Mouse (Mus musculus): ENCODE measurements at regions not wholly inside any gene's neighbourhood (a gene's known extent, or its start where the extent isn't known, plus 50 kb on each side); places are given as distances from the start of the nearest gene placed in this dataset.

DNA sequence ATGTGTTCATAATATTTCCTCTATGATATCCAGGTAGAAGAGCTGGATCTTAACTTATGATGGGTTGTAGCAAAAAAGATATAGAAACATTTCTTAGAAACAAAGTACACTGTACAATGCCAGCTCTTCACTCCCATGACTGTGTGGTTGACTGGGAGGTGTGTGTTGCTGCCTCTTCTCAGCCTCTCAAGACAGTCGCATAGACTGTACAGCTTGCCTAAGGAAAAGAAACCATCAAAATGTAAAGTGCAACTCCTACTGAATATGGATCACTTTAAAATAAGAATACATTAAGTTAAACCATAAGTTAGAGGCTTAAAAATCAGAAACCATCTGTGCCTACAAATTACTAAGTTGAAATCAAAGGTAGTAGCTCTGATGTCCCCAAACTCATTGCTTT, 125.5 kb upstream of the P3h2 start:
- TF ChIP-seq CTCF (IDR thresholded peaks at IDR 0.05; ENCODE audit: extremely low read depth, insufficient read depth, insufficient read length, insufficient replicate concordance), result no peak
- no peak for TF ChIP-seq POLR2A (IDR thresholded peaks at IDR 0.05; ENCODE audit: low read depth, low read length)

DNA sequence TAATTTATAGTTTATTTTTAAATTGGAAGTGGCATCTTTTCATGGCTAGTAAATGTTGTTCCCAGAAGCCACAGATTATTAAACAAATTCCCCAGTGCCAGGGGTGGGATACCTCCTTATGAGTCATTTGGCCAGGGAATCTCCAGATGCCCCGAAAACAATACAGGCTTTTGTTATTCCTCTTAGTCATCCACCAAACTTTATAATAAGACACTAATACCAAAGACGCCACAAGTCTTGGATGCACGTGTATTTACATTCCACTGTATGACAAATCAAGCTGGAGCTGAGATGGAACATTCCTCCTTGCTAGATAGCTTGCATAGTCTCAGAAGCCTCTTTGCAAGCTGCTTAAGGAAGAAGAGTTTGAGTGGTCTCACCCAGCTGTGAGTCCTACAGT, 105.8 kb upstream of the P3h2 start:
- Histone ChIP-seq H3K27ac (ENCODE audit: insufficient read depth, low read length) (no peak overlapping the region), H3K4me1 (ENCODE audit: control insufficient read depth, insufficient read depth, insufficient read length) (no peaks in the 10 kb centered on the region), H3K27me3 (ENCODE audit: control insufficient read depth, insufficient read depth, low read length) (no peaks in the 10 kb centered on the region), H3K4me3 (ENCODE audit: extremely low read depth, insufficient read depth, insufficient read length) (no peak overlapping the region), H3K36me3 (ENCODE audit: control insufficient read depth, insufficient read depth, low read length) (no peaks in the 10 kb centered on the region)
- 82% methylated on average over 3 of the region's 3 CpGs for WGBS
- no peak for DNase-seq (ENCODE audit: low read depth in 1 of 2, low spot score in 2 of 2)
- no peak for TF ChIP-seq CTCF (IDR thresholded peaks at IDR 0.05; ENCODE audit: extremely low read depth, insufficient read depth, insufficient read length, insufficient replicate concordance)
- TF ChIP-seq POLR2A (IDR thresholded peaks at IDR 0.05; ENCODE audit: low read depth, low read length), result no peak

More for the DNA sequence above, 125.5 kb upstream of the P3h2 start:
- DNase-seq (ENCODE audit: low read depth in 1 of 2, low spot score in 2 of 2), result no peak
- Histone ChIP-seq H3K4me3 (ENCODE audit: extremely low read depth, insufficient read depth, insufficient read length) (no peak overlapping the region), H3K4me1 (ENCODE audit: control insufficient read depth, insufficient read depth, insufficient read length) (no peaks in the 10 kb centered on the region), H3K27ac (ENCODE audit: insufficient read depth, low read length) (no peak overlapping the region), H3K36me3 (ENCODE audit: control insufficient read depth, insufficient read depth, low read length) (no peaks in the 10 kb centered on the region), H3K27me3 (ENCODE audit: control insufficient read depth, insufficient read depth, low read length) (no peaks in the 10 kb centered on the region)
- 91% methylated on average over 1 of the region's 1 CpGs for WGBS

DNA sequence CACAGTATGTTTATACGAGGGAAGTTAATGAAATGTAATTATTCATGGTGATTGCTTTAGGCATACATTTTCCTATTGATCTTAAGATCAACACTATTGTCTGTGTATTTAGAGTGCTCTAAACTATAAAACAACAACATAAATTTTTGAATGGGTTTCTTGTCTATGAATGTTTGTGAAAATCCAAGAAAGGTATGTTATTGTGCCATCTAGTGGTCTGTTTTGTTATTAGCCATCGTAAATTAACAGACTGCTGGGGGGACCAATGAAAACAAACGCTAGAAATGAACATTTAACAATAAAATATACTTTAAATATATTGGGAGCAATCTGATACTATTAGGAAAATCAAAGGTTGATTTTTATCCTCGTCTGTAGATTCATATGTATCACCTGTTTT, 93.5 kb upstream of the P3h2 start:
- H3K27ac ChIP-seq (ENCODE audit: insufficient read depth, low read length), result no peak overlapping the region
- TF ChIP-seq POLR2A (IDR thresholded peaks at IDR 0.05; ENCODE audit: low read depth, low read length), result no peak
- no peak for TF ChIP-seq CTCF (IDR thresholded peaks at IDR 0.05; ENCODE audit: extremely low read depth, insufficient read depth, insufficient read length, insufficient replicate concordance)
- DNase-seq (ENCODE audit: low read depth in 1 of 2, low spot score in 2 of 2), result no peak
- 19% methylated on average over 4 of the region's 4 CpGs for WGBS
- no peaks in the 10 kb centered on the region for H3K4me1 ChIP-seq (ENCODE audit: control insufficient read depth, insufficient read depth, insufficient read length)
- H3K36me3 ChIP-seq (ENCODE audit: control insufficient read depth, insufficient read depth, low read length), result no peaks in the 10 kb centered on the region
- H3K4me3 ChIP-seq (ENCODE audit: extremely low read depth, insufficient read depth, insufficient read length), result no peak overlapping the region
- H3K27me3 ChIP-seq (ENCODE audit: control insufficient read depth, insufficient read depth, low read length), result no peaks in the 10 kb centered on the region

DNA sequence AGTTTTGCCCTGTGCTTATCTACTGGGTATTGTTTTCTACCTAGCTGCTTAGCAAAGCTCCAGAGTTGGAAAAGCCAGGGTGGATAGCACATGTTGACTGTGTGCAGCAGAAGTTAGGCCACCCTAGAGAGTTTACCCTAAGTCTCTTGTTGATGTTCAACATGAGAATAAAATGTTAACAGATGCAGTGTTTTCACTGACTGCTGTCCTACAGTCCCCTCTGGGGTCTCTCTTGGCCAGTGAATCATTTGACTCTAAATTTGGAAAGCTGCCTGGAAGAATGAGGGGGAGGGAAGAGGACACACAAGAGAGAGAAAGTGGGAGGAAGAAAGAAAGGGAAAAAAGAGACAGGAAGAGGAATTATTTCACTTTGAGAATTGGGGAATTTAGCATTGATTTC, 90.8 kb upstream of the P3h2 start:
- DNase-seq (ENCODE audit: low read depth in 1 of 2, low spot score in 2 of 2), result no peak
- Histone ChIP-seq H3K27me3 (ENCODE audit: control insufficient read depth, insufficient read depth, low read length) (no peaks in the 10 kb centered on the region), H3K4me1 (ENCODE audit: control insufficient read depth, insufficient read depth, insufficient read length) (no peaks in the 10 kb centered on the region), H3K4me3 (ENCODE audit: extremely low read depth, insufficient read depth, insufficient read length) (no peak overlapping the region), H3K27ac (ENCODE audit: insufficient read depth, low read length) (no peak overlapping the region), H3K36me3 (ENCODE audit: control insufficient read depth, insufficient read depth, low read length) (no peaks in the 10 kb centered on the region)
- TF ChIP-seq POLR2A (IDR thresholded peaks at IDR 0.05; ENCODE audit: low read depth, low read length) (no peak), CTCF (IDR thresholded peaks at IDR 0.05; ENCODE audit: extremely low read depth, insufficient read depth, insufficient read length, insufficient replicate concordance) (no peak)

GRCm38 (mm10) chr16:26185288-26186281, 80.0 kb upstream of the P3h2 start:
- H3K27ac ChIP-seq (ENCODE audit: insufficient read depth, low read length), result no peak overlapping the region
- H3K27me3 ChIP-seq (ENCODE audit: control insufficient read depth, insufficient read depth, low read length), result no peaks in the 10 kb centered on the region
- no peaks in the 10 kb centered on the region for H3K36me3 ChIP-seq (ENCODE audit: control insufficient read depth, insufficient read depth, low read length)
- DNase-seq (ENCODE audit: low read depth in 1 of 2, low spot score in 2 of 2), result no peak
- no peak overlapping the region for H3K4me3 ChIP-seq (ENCODE audit: extremely low read depth, insufficient read depth, insufficient read length)
- TF ChIP-seq CTCF (IDR thresholded peaks at IDR 0.05; ENCODE audit: extremely low read depth, insufficient read depth, insufficient read length, insufficient replicate concordance), result no peak
- TF ChIP-seq POLR2A (IDR thresholded peaks at IDR 0.05; ENCODE audit: low read depth, low read length), result no peak
- H3K4me1 ChIP-seq (ENCODE audit: control insufficient read depth, insufficient read depth, insufficient read length), result no peaks in the 10 kb centered on the region
- WGBS, result 60% methylated on average over 8 of the region's 8 CpGs

GRCm38 (mm10) chr16:26184647-26185262, 79.2 kb upstream of the P3h2 start:
- DNase-seq (ENCODE audit: low read depth in 1 of 2, low spot score in 2 of 2), result no peak
- Histone ChIP-seq H3K4me1 (ENCODE audit: control insufficient read depth, insufficient read depth, insufficient read length) (no peaks in the 10 kb centered on the region), H3K36me3 (ENCODE audit: control insufficient read depth, insufficient read depth, low read length) (no peaks in the 10 kb centered on the region), H3K27ac (ENCODE audit: insufficient read depth, low read length) (no peak overlapping the region), H3K4me3 (ENCODE audit: extremely low read depth, insufficient read depth, insufficient read length) (no peak overlapping the region), H3K27me3 (ENCODE audit: control insufficient read depth, insufficient read depth, low read length) (no peaks in the 10 kb centered on the region)
- WGBS, result 82% methylated on average over 6 of the region's 6 CpGs
- TF ChIP-seq CTCF (IDR thresholded peaks at IDR 0.05; ENCODE audit: extremely low read depth, insufficient read depth, insufficient read length, insufficient replicate concordance) (no peak), POLR2A (IDR thresholded peaks at IDR 0.05; ENCODE audit: low read depth, low read length) (no peak)

- no peak overlapping the region for H3K27ac ChIP-seq (ENCODE audit: insufficient read depth, low read length)
- H3K36me3 ChIP-seq (ENCODE audit: control insufficient read depth, insufficient read depth, low read length), result no peaks in the 10 kb centered on the region
- no peaks in the 10 kb centered on the region for H3K27me3 ChIP-seq (ENCODE audit: control insufficient read depth, insufficient read depth, low read length)
- no peaks in the 10 kb centered on the region for H3K4me1 ChIP-seq (ENCODE audit: control insufficient read depth, insufficient read depth, insufficient read length)
- TF ChIP-seq CTCF (IDR thresholded peaks at IDR 0.05; ENCODE audit: extremely low read depth, insufficient read depth, insufficient read length, insufficient replicate concordance) (no peak), POLR2A (IDR thresholded peaks at IDR 0.05; ENCODE audit: low read depth, low read length) (no peak)
- H3K4me3 ChIP-seq (ENCODE audit: extremely low read depth, insufficient read depth, insufficient read length), result no peak overlapping the region
- DNase-seq (ENCODE audit: low read depth in 1 of 2, low spot score in 2 of 2), result no peak
Observed at GRCm38 (mm10) chr16:26183530-26183929, 77.9 kb upstream of the P3h2 start.

All from spleen, adult 2 months (tissue).